Mouse (Mus musculus) brain, embryonic 14.5 days (tissue): ENCODE data around the gene Olfr536. TPM values are rescaled to one million over a fixed set of nuclear protein-coding genes. Genes with fewer than 3 reads are reported as not detected.
"Not testable (repeated sequence)": the region's sequence is repeated elsewhere in the genome, so short reads cannot be mapped to it uniquely, and the experiment has no call there.

Source experiments
- DNase-seq: peaks from one replicate; pipeline ENCODE4 v3.0.0-alpha.2; 2011; ENCODE audit warnings: low read depth
- CTCF ChIP-seq: fragments of 200-500 bp; IDR thresholded peaks from 2 replicates; pipeline ENCODE4 v1.5.1; 2012; ENCODE audit warnings: inconsistent platforms, mild to moderate bottlenecking, moderate library complexity, borderline replicate concordance; ENCODE audit not compliant: insufficient read depth, insufficient read length; ENCODE audit errors: extremely low read depth
- POLR2A ChIP-seq: fragments of 200-500 bp; IDR thresholded peaks from 2 replicates; pipeline ENCODE4 v1.6.1; 2012; ENCODE audit warnings: mild to moderate bottlenecking, inconsistent platforms, borderline replicate concordance; ENCODE audit not compliant: poor library complexity, insufficient read depth, insufficient read length, severe bottlenecking; ENCODE audit errors: extremely low read depth
- polyA plus RNA-seq: library from polyadenylated mRNA; depleted of rRNA; stranded (reverse); fragments of >200 nt; gene quantifications from 2 replicates; pipeline ENCODE4 v1.2.3, GENCODE M21; 2012; rRNA removed

The Olfr536 gene
- polyA plus RNA-seq: not detected in 2 replicates

DNA sequence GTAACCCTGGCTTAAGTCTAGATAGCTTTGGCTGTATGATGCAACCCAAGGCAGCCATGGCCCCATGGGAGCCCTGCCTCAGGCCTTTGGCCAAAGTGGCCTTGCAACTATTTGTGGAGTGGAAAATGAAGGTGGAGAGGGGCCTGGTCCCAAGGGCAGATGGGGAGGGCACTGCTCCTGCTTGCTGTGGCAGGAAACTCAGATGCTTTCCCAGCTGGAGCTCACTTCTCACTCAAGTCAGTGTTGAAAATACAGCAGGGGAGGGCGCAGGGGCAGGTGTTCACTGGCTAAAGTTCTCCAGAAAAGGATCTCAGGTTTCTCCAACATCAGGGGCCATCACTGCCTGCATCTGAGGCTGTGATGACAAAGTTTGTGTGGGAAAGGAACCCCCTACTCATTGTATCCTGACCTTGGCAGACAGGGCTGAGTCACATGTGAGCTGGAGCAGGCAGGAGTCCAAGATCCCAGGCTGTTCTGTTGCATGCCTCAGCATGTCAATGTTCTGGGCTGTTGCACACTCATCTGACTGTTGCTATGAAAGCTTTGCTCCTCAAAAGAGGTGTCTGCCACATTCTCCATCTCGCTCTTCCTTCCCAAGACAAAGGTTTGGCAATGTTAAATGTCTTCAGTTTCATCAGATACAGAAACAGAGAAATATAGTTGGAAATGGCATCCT lies at the start of gene Olfr536:
Gene Olfr536, minus strand, starts transcription at position 51 of the 676 bp plus-strand sequence.
- DNase-seq: peak; percentile 18

DNA sequence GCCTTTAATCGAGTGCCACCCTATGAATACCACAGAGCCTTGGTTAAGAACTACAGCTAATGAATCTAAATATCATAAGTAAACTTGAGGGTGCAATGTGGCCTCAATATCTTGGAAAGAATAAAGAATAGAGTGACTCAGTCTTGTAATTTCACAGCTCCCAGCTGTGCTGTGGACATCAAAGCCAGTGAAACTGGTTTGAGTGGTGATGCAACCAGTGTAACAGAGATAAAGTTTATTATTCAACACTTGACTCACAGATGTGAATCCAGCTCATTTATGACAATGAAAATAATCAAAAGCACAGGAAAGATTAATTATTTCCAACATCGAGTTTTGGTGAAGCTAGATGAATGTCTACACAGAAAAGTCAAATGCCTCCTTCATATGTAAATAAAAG lies 32.5 kb upstream of the Olfr536 start:
- DNase-seq: no peak
- TF ChIP-seq CTCF (no peak), POLR2A (no peak)

DNA sequence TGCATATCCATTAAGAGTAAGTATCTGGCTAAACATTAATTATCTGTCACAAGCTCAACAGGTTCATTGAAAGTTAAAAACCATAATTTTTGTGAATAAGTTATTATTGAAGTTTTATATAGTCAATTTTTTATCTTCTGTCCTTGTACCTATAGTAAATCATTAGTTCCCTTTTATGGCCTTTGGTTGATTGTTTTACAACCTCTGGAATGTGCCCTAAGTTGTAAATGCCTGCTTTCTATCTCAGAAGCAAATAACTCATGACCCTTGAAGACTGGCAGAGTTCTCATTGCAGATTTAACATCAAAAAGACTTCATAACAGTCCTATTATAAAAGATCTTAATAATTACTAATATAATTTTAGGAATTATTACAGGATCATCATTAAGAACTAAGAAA lies 12.5 kb downstream of the Olfr536 start:
- no peak for DNase-seq

DNA sequence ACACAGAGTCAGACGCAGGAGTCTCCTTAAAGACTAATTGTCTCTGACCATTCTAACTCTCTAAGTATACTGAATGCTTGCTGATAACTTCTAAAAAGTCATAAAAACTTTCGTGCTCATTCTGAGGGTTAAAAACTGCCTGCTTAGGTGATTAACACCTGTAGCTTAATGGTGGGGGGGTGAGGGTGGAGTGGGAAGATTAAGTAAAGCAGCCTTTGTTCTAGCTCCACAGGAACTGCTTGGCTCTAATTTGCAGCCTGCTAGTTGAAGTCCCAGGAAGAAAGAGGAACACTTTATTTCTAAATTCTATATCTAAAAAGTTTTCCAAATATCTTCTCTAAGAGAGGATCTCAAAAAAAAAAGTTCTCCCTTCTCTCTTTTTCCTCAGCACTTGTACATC lies 13.0 kb downstream of the Olfr536 start:
- DNase-seq: no peak
- TF ChIP-seq POLR2A: no peak
- no peak for TF ChIP-seq CTCF

More for the DNA sequence above, 12.5 kb downstream of the Olfr536 start:
- TF ChIP-seq CTCF (no peak), POLR2A (no peak)

DNA sequence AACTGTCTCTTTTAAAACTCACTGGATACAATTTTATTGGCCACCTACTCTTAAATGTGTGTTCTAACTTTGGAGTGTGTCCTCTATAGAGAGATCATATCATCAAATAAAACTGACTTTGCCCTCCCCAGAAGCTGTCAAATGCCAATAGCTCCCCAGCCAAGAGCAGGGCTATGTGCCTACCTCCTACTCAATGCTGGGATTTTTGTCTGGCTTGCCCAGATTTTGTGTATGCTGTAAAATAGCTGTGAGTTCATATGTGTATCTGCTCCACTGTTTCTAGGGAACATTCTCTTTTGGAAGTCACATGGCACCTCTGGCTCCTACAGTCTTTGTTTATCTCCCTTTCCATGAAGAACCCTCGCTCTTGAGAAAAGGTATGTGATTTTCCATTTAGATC lies 18.2 kb downstream of the Olfr536 start:
- no peak for TF ChIP-seq CTCF
- TF ChIP-seq POLR2A: no peak

DNA sequence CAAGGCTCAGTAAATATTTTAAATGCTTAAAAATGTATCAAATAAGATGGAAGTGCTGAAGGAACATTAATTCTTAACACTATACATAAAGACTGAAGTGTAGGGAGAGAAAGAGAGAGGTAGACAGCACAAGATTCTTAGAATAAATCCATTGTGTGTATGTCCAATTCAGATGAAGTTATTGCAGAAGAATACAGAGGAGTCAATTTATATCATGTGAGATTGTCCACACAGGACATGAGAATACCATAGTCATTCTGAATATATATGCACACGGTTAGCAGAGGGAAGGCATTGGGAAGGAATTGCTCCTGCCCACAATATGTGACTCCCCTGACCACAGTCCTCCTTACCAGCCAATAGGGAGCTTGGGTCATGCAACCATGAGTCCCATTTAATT lies 23.3 kb downstream of the Olfr536 start, which contains the start of gene Olfr535:
Gene Olfr535, plus strand, starts transcription at position 301 of the 400 bp plus-strand sequence.
- no peak for DNase-seq
- no peak for TF ChIP-seq POLR2A
- TF ChIP-seq CTCF: no peak

More for the DNA sequence above, 18.2 kb downstream of the Olfr536 start:
- no peak for DNase-seq

DNA sequence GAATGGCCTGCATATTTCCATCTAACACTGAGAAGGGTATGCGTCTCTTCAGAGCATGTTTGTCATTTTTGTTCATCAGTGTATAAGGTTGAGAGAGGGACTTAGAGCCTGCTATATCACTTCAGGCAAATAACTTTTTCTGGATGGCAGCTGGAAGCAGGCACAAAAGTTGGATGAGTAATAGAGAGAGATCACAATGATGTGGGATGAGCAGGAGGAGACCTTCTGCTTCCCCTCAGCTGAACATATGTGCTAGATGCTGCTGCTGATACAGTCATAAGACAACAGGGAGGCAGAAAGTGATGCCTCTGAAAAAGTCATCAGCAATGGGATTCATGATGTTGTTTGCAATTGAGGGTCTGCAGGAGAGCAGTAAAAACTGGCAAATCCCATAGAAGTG lies 28.5 kb downstream of the Olfr536 start:
- no peak for TF ChIP-seq POLR2A
- no peak for TF ChIP-seq CTCF
- DNase-seq: no peak

DNA sequence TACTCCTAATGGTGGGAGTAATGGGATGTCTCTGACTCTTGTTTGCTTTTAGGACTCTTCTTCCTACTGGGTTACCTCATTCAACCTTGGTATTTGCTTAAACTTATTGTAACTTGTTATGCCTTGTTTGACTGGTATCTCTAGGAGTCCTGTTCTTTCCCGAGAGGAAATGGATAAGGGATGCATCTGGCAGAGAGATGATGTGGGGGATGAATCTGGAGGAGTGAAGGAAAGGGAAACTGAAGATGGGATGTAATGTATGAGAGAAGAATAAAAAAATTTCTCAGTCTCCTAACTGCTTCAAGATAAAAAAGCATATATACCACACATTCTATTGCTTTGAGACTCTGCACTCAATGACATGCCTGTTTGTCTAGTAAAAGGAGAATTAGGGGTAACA lies 29.3 kb downstream of the Olfr536 start:
- DNase-seq: no peak
- TF ChIP-seq CTCF (no peak), POLR2A (no peak)

DNA sequence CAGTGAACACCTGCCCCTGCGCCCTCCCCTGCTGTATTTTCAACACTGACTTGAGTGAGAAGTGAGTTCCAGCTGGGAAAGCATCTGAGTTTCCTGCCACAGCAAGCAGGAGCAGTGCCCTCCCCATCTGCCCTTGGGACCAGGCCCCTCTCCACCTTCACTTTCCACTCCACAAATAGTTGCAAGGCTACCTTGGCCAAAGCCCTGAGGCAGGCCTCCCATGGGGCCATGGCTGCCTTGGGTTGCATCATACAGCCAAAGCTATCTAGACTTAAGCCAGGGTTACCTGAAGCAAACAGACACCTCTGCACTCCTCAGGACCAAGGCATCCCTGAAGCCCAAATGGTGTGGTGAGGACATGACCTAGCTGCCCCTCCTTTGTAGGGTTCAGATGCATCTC lies 44.1 kb downstream of the Olfr536 start, which contains the start of gene Olfr533:
Gene Olfr533, plus strand, starts transcription at position 301 of the 400 bp plus-strand sequence.
- DNase-seq: not testable (repeated sequence)

Other genes starting within 250 kb of the Olfr536 start
- not detected in 2 replicates for gene Olfr525, start 186.5 kb downstream of the Olfr536 start, polyA plus RNA-seq
- not detected in 2 replicates for gene Olfr527, start 173.4 kb downstream of the Olfr536 start, polyA plus RNA-seq
- not detected in 2 replicates for gene Olfr60, start 145.7 kb downstream of the Olfr536 start, polyA plus RNA-seq
- not detected in 2 replicates for gene Olfr530, start 131.1 kb downstream of the Olfr536 start, polyA plus RNA-seq
- not detected in 2 replicates for gene Olfr531, start 104.5 kb downstream of the Olfr536 start, polyA plus RNA-seq
- gene Olfr532, start 85.8 kb downstream of the Olfr536 start, polyA plus RNA-seq: not detected in 2 replicates
- gene Olfr533, start 44.0 kb downstream of the Olfr536 start, polyA plus RNA-seq: not detected in 2 replicates
- gene Olfr535, start 23.2 kb downstream of the Olfr536 start, polyA plus RNA-seq: not detected in 2 replicates
- not detected in 2 replicates for gene Olfr538, start 60.5 kb upstream of the Olfr536 start, polyA plus RNA-seq
- gene Olfr46, start 93.9 kb upstream of the Olfr536 start, polyA plus RNA-seq: not detected in 2 replicates
- gene Olfr61, start 121.6 kb upstream of the Olfr536 start, polyA plus RNA-seq: not detected in 2 replicates
- gene Olfr53, start 139.1 kb upstream of the Olfr536 start, polyA plus RNA-seq: not detected in 2 replicates
- gene Olfr539, start 152.5 kb upstream of the Olfr536 start, polyA plus RNA-seq: 0.01 and 0.03 TPM in 2 replicates
- not detected in 2 replicates for gene Olfr45, start 174.6 kb upstream of the Olfr536 start, polyA plus RNA-seq
- gene Olfr541, start 189.9 kb upstream of the Olfr536 start, polyA plus RNA-seq: not detected in 2 replicates